Mouse (Mus musculus): Measurements from ENCODE around the gene Snx25. TPM values are rescaled to one million over a fixed set of nuclear protein-coding genes. Genes with fewer than 3 reads are reported as not detected.

Gene Snx25
- total and polyA plus RNA-seq, 3 experiments: 6.9 to 22.2 (median 13.4) TPM

DNA sequence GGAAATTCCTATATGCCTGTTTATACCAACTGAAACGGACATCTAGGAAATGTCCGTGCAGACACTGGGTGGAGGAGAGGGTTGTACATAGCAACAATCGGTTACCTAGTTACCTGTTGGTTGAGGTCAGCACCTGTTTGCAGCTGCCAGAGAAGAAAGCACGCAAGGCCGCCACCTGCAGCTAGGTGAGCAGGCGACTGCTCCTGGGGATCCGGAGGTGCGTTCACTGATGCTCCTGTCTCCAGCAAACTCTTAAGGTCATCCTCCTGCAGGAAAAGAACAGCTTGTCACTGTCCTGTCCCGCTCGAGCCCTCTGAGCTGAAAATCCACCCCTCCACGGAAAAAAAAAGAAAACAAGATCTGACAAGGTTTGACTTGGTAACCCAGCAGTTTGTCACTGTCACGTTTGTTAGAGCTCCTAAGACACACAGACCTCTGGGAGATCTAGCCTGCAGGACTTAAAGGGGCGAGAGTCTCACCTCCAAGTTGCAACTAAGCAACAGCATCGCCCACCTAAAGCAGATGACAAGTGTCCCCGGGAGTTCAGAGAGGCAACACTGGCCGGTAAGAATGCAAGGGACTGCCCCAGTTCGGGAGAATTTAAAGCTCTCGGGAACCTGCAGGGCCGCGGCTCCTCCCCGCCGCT, 152.7 kb downstream of the Snx25 start, which contains the start of gene Lrp2bp:
TSS of gene Lrp2bp (plus strand) at position 166 of the 646 bp plus-strand sequence.
- Histone ChIP-seq H3K4me3 (replicated peaks in 1 of 3; ENCODE audit: low read depth in 2 of 3, low read length in 2 of 3, poor library complexity in 1 of 3) (peak within 1 kb of the TSS; percentile 57 to 86 (median 76)), H3K9me3 (replicated peaks; ENCODE audit: low read length) (no peaks in the 10 kb centered on the region), H3K4me1 (ENCODE audit: control insufficient read depth in 1 of 2, insufficient read depth in 2 of 2) (peaks cover 0 to 35% of the 10 kb centered on the region in 2 experiments; a peak in 2 of 4 replicates), H3K27ac (ENCODE audit: insufficient read depth, low read depth) (peak within 1 kb of the TSS; percentile 82), H3K79me2 (replicated peaks; ENCODE audit: control insufficient read depth, extremely low read depth, insufficient read depth, poor library complexity, severe bottlenecking) (no peaks in the 10 kb centered on the region), H3K36me3 (replicated peaks in 1 of 2; ENCODE audit: control insufficient read depth in 1 of 2, insufficient read depth in 1 of 2, low read length in 1 of 2) (peaks cover 14 to 33% of the 10 kb centered on the region in 2 experiments), H3K4me2 (ENCODE audit: insufficient read depth, low read depth, poor library complexity, severe bottlenecking) (peak within 1 kb of the TSS; percentile 79), H3K9ac (ENCODE audit: insufficient read depth, low read depth) (peak within 1 kb of the TSS; percentile 62), H3K27me3 (replicated peaks) (no peaks in the 10 kb centered on the region)
- dilution Hi-C loops (cut with MboI; ENCODE audit: extremely low pct_ligation_motif_present, extremely low pct_unique_long_range_greater_than_20kb, low sequenced_read_pairs): no loop called here
- in situ Hi-C loops (cut with MboI; ENCODE audit: low pct_ligation_motif_present, low pct_unique_long_range_greater_than_20kb, low sequenced_read_pairs): loop anchor here (10.0 kb wide), 1 partner anchor 176 kb away; no protein-coding TSS in a partner anchor
- no peak for TF ChIP-seq RCOR1 (conservative IDR thresholded peaks at IDR 0.05; ENCODE audit: low read depth, low read length)
- TF ChIP-seq BHLHE40 (IDR thresholded peaks at IDR 0.05; ENCODE audit: low read depth, low read length): no peak
- TF ChIP-seq CHD1 (IDR thresholded peaks at IDR 0.05; ENCODE audit: low read depth, low read length): 0 out of 2 replicates have a peak, but pooled peaks have one; percentile 46
- no peak for TF ChIP-seq ZNF384 (IDR thresholded peaks at IDR 0.05; ENCODE audit: low read depth, low read length)
- peak; percentile 13 for DNase-seq (ENCODE audit: extremely low read depth)

- Histone ChIP-seq H3K27ac (ENCODE audit: insufficient read depth, low read depth) (no peak overlapping the region), H3K4me2 (ENCODE audit: insufficient read depth, low read depth, poor library complexity, severe bottlenecking) (no peak overlapping the region), H3K4me3 (replicated peaks in 1 of 3; ENCODE audit: low read depth in 2 of 3, low read length in 2 of 3, poor library complexity in 1 of 3) (peak overlapping the region in 1 of 3 experiments; percentile 86), H3K27me3 (replicated peaks) (no peaks in the 10 kb centered on the region), H3K79me2 (replicated peaks; ENCODE audit: control insufficient read depth, extremely low read depth, insufficient read depth, poor library complexity, severe bottlenecking) (no peaks in the 10 kb centered on the region), H3K36me3 (replicated peaks in 1 of 2; ENCODE audit: control insufficient read depth in 1 of 2, insufficient read depth in 1 of 2, low read length in 1 of 2) (peaks cover 18 to 42% of the 10 kb centered on the region in 2 experiments), H3K9me3 (replicated peaks; ENCODE audit: low read length) (no peaks in the 10 kb centered on the region), H3K4me1 (ENCODE audit: control insufficient read depth in 1 of 2, insufficient read depth in 2 of 2) (peaks cover 0 to 35% of the 10 kb centered on the region in 2 experiments; a peak in 2 of 4 replicates), H3K9ac (ENCODE audit: insufficient read depth, low read depth) (no peak overlapping the region)
- dilution Hi-C loops (cut with MboI; ENCODE audit: extremely low pct_ligation_motif_present, extremely low pct_unique_long_range_greater_than_20kb, low sequenced_read_pairs) (no loop called here), in situ Hi-C loops (cut with MboI; ENCODE audit: low pct_ligation_motif_present, low pct_unique_long_range_greater_than_20kb, low sequenced_read_pairs) (loop anchor here (10.0 kb wide), 1 partner anchor 177 kb away; no protein-coding TSS in a partner anchor)
- no peak for DNase-seq (ENCODE audit: extremely low read depth)
- TF ChIP-seq MYC (IDR thresholded peaks at IDR 0.05; ENCODE audit: low read depth, low read length) (no peak), RAD21 (IDR thresholded peaks at IDR 0.05; ENCODE audit: low read depth, low read length) (peak; percentile 5), MAFK (IDR thresholded peaks at IDR 0.05; ENCODE audit: insufficient replicate concordance, low read length) (no peak), USF1 (IDR thresholded peaks at IDR 0.05; ENCODE audit: low read depth, low read length) (no peak), CTCF (conservative IDR thresholded peaks at IDR 0.05 in 1 of 2, IDR thresholded peaks at IDR 0.05 in 1 of 2; ENCODE audit: low read depth in 2 of 2, low read length in 2 of 2) (peak in 1 of 2 experiments; percentile 26; a peak in 1 of 4 replicates), EP300 (IDR thresholded peaks at IDR 0.05; ENCODE audit: low read length) (no peak), SIN3A (IDR thresholded peaks at IDR 0.05; ENCODE audit: low read length) (no peak), MXI1 (IDR thresholded peaks at IDR 0.05; ENCODE audit: low read depth, low read length) (no peak), TCF12 (IDR thresholded peaks at IDR 0.05; ENCODE audit: low read depth, low read length) (no peak), GABPA (IDR thresholded peaks at IDR 0.05; ENCODE audit: insufficient replicate concordance, low read depth, low read length) (no peak)
Measured at GRCm38 (mm10) chr8:45998228-45998627, 153.7 kb downstream of the Snx25 start.
